Mouse (Mus musculus): Measurements from ENCODE around the gene 4921539E11Rik. TPM values are rescaled to one million over a fixed set of nuclear protein-coding genes. Genes with fewer than 3 reads are reported as not detected.

4921539E11Rik gene
- total and polyA plus RNA-seq, 3 experiments, result not detected

GRCm38 (mm10) chr4:103221789-103222188 is 68.9 kb downstream of the 4921539E11Rik start:
- H3K9ac ChIP-seq (ENCODE audit: low read depth, low read length), result no peak overlapping the region
- H3K4me1 ChIP-seq (ENCODE audit: control insufficient read depth, insufficient read depth, low read length), result no peaks in the 10 kb centered on the region
- no peak overlapping the region for H3K4me3 ChIP-seq
- H3K36me3 ChIP-seq (ENCODE audit: control insufficient read depth, insufficient read depth, low read length), result no peaks in the 10 kb centered on the region
- no peaks in the 10 kb centered on the region for H3K27me3 ChIP-seq (ENCODE audit: control insufficient read depth, insufficient read depth, low read length)
- intact Hi-C loops (cut with DNase I), result no loop called here
- H3K27ac ChIP-seq, result no peak overlapping the region
- H3K79me2 ChIP-seq (replicated peaks; ENCODE audit: control insufficient read depth, insufficient read depth, low read length), result no peaks in the 10 kb centered on the region
- WGBS, result 48% methylated on average over 6 of the region's 6 CpGs
- no peak for DNase-seq
- no peak for TF ChIP-seq EP300 (IDR thresholded peaks at IDR 0.05; ENCODE audit: insufficient read depth, low read depth, low read length)
- no peak for TF ChIP-seq CTCF (IDR thresholded peaks at IDR 0.05)

- no peak for TF ChIP-seq EP300 (IDR thresholded peaks at IDR 0.05; ENCODE audit: insufficient read depth, low read depth, low read length)
- no peak for TF ChIP-seq CTCF (IDR thresholded peaks at IDR 0.05)
- no peak for TF ChIP-seq POLR2A (IDR thresholded peaks at IDR 0.05; ENCODE audit: insufficient read depth, low read depth, low read length)
- intact Hi-C loops (cut with DNase I), result no loop called here
- WGBS, result 85% methylated on average over 5 of the region's 5 CpGs
- Histone ChIP-seq H3K4me1 (ENCODE audit: control insufficient read depth, insufficient read depth, low read length) (peaks cover 1% of the 10 kb centered on the region; the same call in 1 of the 2 replicates), H3K9ac (ENCODE audit: low read depth, low read length) (no peak overlapping the region), H3K27me3 (ENCODE audit: control insufficient read depth, insufficient read depth, low read length) (no peaks in the 10 kb centered on the region), H3K27ac (no peak overlapping the region), H3K4me3 (no peak overlapping the region), H3K79me2 (replicated peaks; ENCODE audit: control insufficient read depth, insufficient read depth, low read length) (peaks cover 2% of the 10 kb centered on the region; the same call in 1 of the 2 replicates), H3K36me3 (ENCODE audit: control insufficient read depth, insufficient read depth, low read length) (no peaks in the 10 kb centered on the region)
- DNase-seq, result no peak
Measured at GRCm38 (mm10) chr4:103219011-103219410, 71.7 kb downstream of the 4921539E11Rik start.

- H3K9ac ChIP-seq (ENCODE audit: low read depth, low read length), result no peak overlapping the region
- no peak overlapping the region; the same call in 1 of the 2 replicates for H3K4me3 ChIP-seq
- intact Hi-C loops (cut with DNase I), result no loop called here
- H3K79me2 ChIP-seq (replicated peaks; ENCODE audit: control insufficient read depth, insufficient read depth, low read length), result peaks cover 2% of the 10 kb centered on the region; the same call in 1 of the 2 replicates
- DNase-seq, result no peak
- H3K27me3 ChIP-seq (ENCODE audit: control insufficient read depth, insufficient read depth, low read length), result no peaks in the 10 kb centered on the region
- no peak overlapping the region for H3K27ac ChIP-seq
- 70% methylated on average over 6 of the region's 6 CpGs for WGBS
- H3K36me3 ChIP-seq (ENCODE audit: control insufficient read depth, insufficient read depth, low read length), result no peaks in the 10 kb centered on the region; the same call in 1 of the 2 replicates
- peaks cover 3% of the 10 kb centered on the region for H3K4me1 ChIP-seq (ENCODE audit: control insufficient read depth, insufficient read depth, low read length)
- TF ChIP-seq EP300 (IDR thresholded peaks at IDR 0.05; ENCODE audit: insufficient read depth, low read depth, low read length) (no peak), CTCF (IDR thresholded peaks at IDR 0.05) (no peak), POLR2A (IDR thresholded peaks at IDR 0.05; ENCODE audit: insufficient read depth, low read depth, low read length) (no peak)
Measured at GRCm38 (mm10) chr4:103216046-103216445, 74.6 kb downstream of the 4921539E11Rik start.

- intact Hi-C loops (cut with DNase I), result loop anchor here (1.0 to 5.0 kb wide), 3 partner anchors 63 to 98 kb away; partner anchors contain the start of gene Oma1
- WGBS, result 10% methylated on average over 68 of the region's 70 CpGs
- H3K27me3 ChIP-seq (ENCODE audit: control insufficient read depth, insufficient read depth, low read length), result no peaks in the 10 kb centered on the region
- peak; percentile 82 to 86 for DNase-seq
- peaks cover 2% of the 10 kb centered on the region; the same call in 1 of the 2 replicates for H3K79me2 ChIP-seq (replicated peaks; ENCODE audit: control insufficient read depth, insufficient read depth, low read length)
- peaks cover 3% of the 10 kb centered on the region for H3K4me1 ChIP-seq (ENCODE audit: control insufficient read depth, insufficient read depth, low read length)
- peak within 1 kb of the TSS; percentile 96 for H3K4me3 ChIP-seq
- peak within 1 kb of the TSS; percentile 87 for H3K27ac ChIP-seq
- TF ChIP-seq CTCF (IDR thresholded peaks at IDR 0.05), result peak; percentile 51
- TF ChIP-seq POLR2A (IDR thresholded peaks at IDR 0.05; ENCODE audit: insufficient read depth, low read depth, low read length), result no peak
- H3K36me3 ChIP-seq (ENCODE audit: control insufficient read depth, insufficient read depth, low read length), result no peaks in the 10 kb centered on the region; the same call in 1 of the 2 replicates
- H3K9ac ChIP-seq (ENCODE audit: low read depth, low read length), result peak within 1 kb of the TSS; percentile 98
Measured at GRCm38 (mm10) chr4:103214925-103215820, 75.5 kb downstream of the 4921539E11Rik start, which contains the start of gene Slc35d1. Gene Slc35d1 (minus strand): TSS chr4:103215164.

- under 1% methylated on average over 48 of the region's 48 CpGs for WGBS
- Histone ChIP-seq H3K27me3 (ENCODE audit: control insufficient read depth, insufficient read depth, low read length) (no peaks in the 10 kb centered on the region), H3K36me3 (ENCODE audit: control insufficient read depth, insufficient read depth, low read length) (no peaks in the 10 kb centered on the region; the same call in 1 of the 2 replicates), H3K27ac (peak overlapping the region; percentile 87), H3K79me2 (replicated peaks; ENCODE audit: control insufficient read depth, insufficient read depth, low read length) (peaks cover 2% of the 10 kb centered on the region; the same call in 1 of the 2 replicates), H3K9ac (ENCODE audit: low read depth, low read length) (peak overlapping the region; percentile 98), H3K4me1 (ENCODE audit: control insufficient read depth, insufficient read depth, low read length) (peaks cover 3% of the 10 kb centered on the region), H3K4me3 (peak overlapping the region; percentile 96)
- TF ChIP-seq POLR2A (IDR thresholded peaks at IDR 0.05; ENCODE audit: insufficient read depth, low read depth, low read length) (peak; percentile 59; the same call in 1 of the 2 replicates), EP300 (IDR thresholded peaks at IDR 0.05; ENCODE audit: insufficient read depth, low read depth, low read length) (no peak)
- peak; percentile 84 to 85 for DNase-seq
- intact Hi-C loops (cut with DNase I), result loop anchor here (1.0 to 5.0 kb wide), 3 partner anchors 62 to 99 kb away; partner anchors contain the start of gene Oma1
Measured at GRCm38 (mm10) chr4:103214498-103214924, 76.2 kb downstream of the 4921539E11Rik start.
